21 mouse cellular contexts compared by ENCODE assay signal in the genomic region with DNA sequence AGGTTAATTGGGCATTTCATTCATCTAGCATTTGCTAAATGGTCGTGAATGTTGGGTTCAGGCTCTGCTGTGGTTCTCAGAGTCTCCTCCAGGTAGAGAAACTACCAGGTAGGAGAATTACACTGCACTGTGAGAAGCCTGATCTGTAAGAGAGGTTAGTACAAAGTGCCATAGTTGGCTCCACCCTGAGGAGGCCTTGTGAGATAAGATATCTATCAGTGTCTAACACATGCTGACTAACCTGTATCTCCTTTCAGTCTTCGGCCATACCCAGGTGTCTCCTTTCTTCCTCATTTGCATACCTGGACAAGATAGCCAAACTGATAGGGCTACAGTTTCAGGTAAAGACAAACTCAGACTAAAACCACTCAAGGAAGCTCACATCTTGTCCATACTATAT.
"Had no signal": no experiment of that assay in that cellular context is flagged by ENCODE, and none has a peak within 500 bp of the region (broad histone marks: within the 10 kb centered on the region; RNA-seq: fewer than 3 reads in every experiment).

No protein-coding gene starts in this region.

- H3K4me1 ChIP-seq: hindbrain, embryonic 13.5 days; hindbrain, embryonic 15.5 days; limb, embryonic 13.5 days; limb, embryonic 15.5 days had no signal

- H3K4me3 ChIP-seq: gastrocnemius, adult 2 months; heart, embryonic 10.5 days; heart, embryonic 12.5 days; hindbrain, embryonic 13.5 days; hindbrain, embryonic 15.5 days; limb, embryonic 13.5 days; limb, embryonic 15.5 days had no signal

- H3K9ac ChIP-seq: heart, embryonic 12.5 days; hindbrain, embryonic 13.5 days; hindbrain, embryonic 15.5 days; limb, embryonic 13.5 days; limb, embryonic 15.5 days had no signal

- H3K9me3 ChIP-seq: heart, embryonic 10.5 days; heart, embryonic 12.5 days; hindbrain, embryonic 13.5 days; hindbrain, embryonic 15.5 days; limb, embryonic 13.5 days; limb, embryonic 15.5 days had no signal

- ATAC-seq: hindbrain, postnatal 0 days had no signal

- H3K27ac ChIP-seq: gastrocnemius, adult 2 months; heart, embryonic 10.5 days; hindbrain, embryonic 13.5 days; hindbrain, embryonic 15.5 days; hindbrain, postnatal 0 days; limb, embryonic 13.5 days; limb, embryonic 15.5 days had no signal

- DNase-seq: gastrocnemius, adult 2 months; gastrocnemius, postnatal 10 days; gastrocnemius, postnatal 25 days; heart, adult 18-20 months; heart, postnatal 10 days; kidney, adult 18-20 months; kidney, adult 8-10 months; kidney, postnatal 10 days; kidney, postnatal 25 days; kidney, postnatal 4 days; layer of hippocampus, adult 9-11 months; layer of hippocampus, postnatal 36 days; left cerebral cortex, postnatal 4 days had no signal

- H3K4me2 ChIP-seq: heart, embryonic 12.5 days; hindbrain, embryonic 13.5 days; hindbrain, embryonic 15.5 days; limb, embryonic 13.5 days; limb, embryonic 15.5 days; liver, embryonic 11.5 days had no signal

- H3K27me3 ChIP-seq: heart, embryonic 12.5 days; hindbrain, embryonic 13.5 days; hindbrain, embryonic 15.5 days; limb, embryonic 13.5 days; limb, embryonic 15.5 days had no signal
